In the genomic region with DNA sequence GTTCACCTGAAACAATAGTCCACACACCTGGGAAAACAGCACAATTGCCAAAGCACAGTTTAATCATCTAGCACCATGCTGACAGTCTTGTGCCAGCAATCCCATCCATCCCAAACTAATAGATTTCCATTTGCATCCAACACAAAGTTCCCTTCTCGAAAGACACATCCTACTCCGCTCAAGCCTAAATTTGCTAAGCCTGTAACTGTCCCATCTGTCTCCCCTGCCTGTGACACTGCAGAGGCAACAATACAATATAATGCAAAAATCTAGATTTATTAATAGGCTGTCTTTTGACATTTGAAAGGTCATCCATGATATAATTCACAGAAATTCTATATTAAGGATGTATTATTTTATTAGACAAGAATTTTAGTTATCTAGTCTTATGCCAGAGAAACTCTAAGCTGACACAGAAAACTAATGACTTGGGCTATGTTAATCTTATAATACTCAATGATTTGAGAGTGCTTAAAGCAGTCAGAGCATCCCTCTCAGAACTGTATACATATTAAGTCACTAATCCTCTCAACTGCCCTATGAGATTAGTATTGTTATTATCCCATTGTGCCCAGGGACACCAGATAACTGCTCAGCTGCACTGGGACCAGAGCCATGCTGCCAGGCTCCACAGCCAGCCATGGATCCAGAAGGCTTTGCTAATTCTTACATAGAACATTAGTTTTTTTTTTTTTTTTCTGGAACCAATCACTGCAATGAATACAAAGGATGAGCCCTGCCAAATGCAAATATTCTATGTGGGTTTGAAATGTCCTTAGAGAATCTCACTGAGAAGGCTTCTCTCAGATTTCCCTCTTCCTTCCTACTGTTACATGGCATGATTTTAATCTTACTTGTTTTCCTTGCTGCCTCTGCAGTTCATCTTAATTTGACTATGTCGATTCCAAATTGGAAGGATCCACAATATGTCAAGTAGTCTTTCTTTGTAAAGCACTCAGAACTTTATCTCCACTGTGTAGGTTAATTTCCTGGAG, we compare ENCODE assay signal across 14 mouse cellular contexts.
DNase-seq lines count a peak whose midpoint lies in the region; ATAC-seq lines count a peak whose summit lies in the region.
"Had no signal": no experiment of that assay in that cellular context is flagged by ENCODE, and none has a peak within 500 bp of the region (broad histone marks: within the 10 kb centered on the region; RNA-seq: fewer than 3 reads in every experiment).

No protein-coding gene starts in this region.

- H3K4me3 ChIP-seq in forebrain, embryonic 13.5 days: no peak overlapping the region
- H3K4me3 ChIP-seq in forebrain, embryonic 11.5 days (ENCODE audit: low read depth, low read length): no peak overlapping the region
- H3K4me3 ChIP-seq in neural tube, embryonic 14.5 days (ENCODE audit: low read depth, low read length): no peak overlapping the region
- no peak overlapping the region for H3K4me3 ChIP-seq in neural tube, embryonic 15.5 days (replicated peaks)
- no peak overlapping the region for H3K4me3 ChIP-seq in kidney, embryonic 16.5 days (ENCODE audit: low read length)

- no peaks in the 10 kb centered on the region for H3K36me3 ChIP-seq in forebrain, embryonic 13.5 days (ENCODE audit: poor library complexity, severe bottlenecking)
- H3K36me3 ChIP-seq in forebrain, embryonic 11.5 days (ENCODE audit: control insufficient read depth, insufficient read depth, low read length): no peaks in the 10 kb centered on the region
- H3K36me3 ChIP-seq in neural tube, embryonic 14.5 days (ENCODE audit: control insufficient read depth, insufficient read depth, low read length): no peaks in the 10 kb centered on the region
- H3K36me3 ChIP-seq in neural tube, embryonic 15.5 days: no peaks in the 10 kb centered on the region
- no peaks in the 10 kb centered on the region for H3K36me3 ChIP-seq in kidney, embryonic 16.5 days (ENCODE audit: insufficient read depth, low read length)

- no peak overlapping the region for H3K4me2 ChIP-seq in forebrain, embryonic 13.5 days
- no peak overlapping the region for H3K4me2 ChIP-seq in forebrain, embryonic 11.5 days (ENCODE audit: low read depth, low read length, severe bottlenecking)
- no peak overlapping the region for H3K4me2 ChIP-seq in neural tube, embryonic 14.5 days (ENCODE audit: low read depth, low read length)
- H3K4me2 ChIP-seq in neural tube, embryonic 15.5 days: no peak overlapping the region
- no peak overlapping the region for H3K4me2 ChIP-seq in kidney, embryonic 16.5 days (replicated peaks; ENCODE audit: low read depth, low read length)
- H3K4me2 ChIP-seq: heart, embryonic 11.5 days had no signal

- H3K9me3 ChIP-seq in forebrain, embryonic 13.5 days (replicated peaks): no peaks in the 10 kb centered on the region
- H3K9me3 ChIP-seq in forebrain, embryonic 11.5 days (ENCODE audit: control insufficient read depth, low read length): no peaks in the 10 kb centered on the region
- H3K9me3 ChIP-seq in neural tube, embryonic 14.5 days (ENCODE audit: control insufficient read depth, low read length): no peaks in the 10 kb centered on the region
- H3K9me3 ChIP-seq in neural tube, embryonic 15.5 days (replicated peaks): no peaks in the 10 kb centered on the region
- H3K9me3 ChIP-seq in kidney, embryonic 16.5 days (ENCODE audit: low read length): no peaks in the 10 kb centered on the region

- no peaks in the 10 kb centered on the region for H3K27me3 ChIP-seq in forebrain, embryonic 13.5 days
- H3K27me3 ChIP-seq in forebrain, embryonic 11.5 days (ENCODE audit: control insufficient read depth, insufficient read depth, low read length): no peaks in the 10 kb centered on the region
- no peaks in the 10 kb centered on the region for H3K27me3 ChIP-seq in neural tube, embryonic 14.5 days (ENCODE audit: control insufficient read depth, insufficient read depth, low read length)
- no peaks in the 10 kb centered on the region for H3K27me3 ChIP-seq in neural tube, embryonic 15.5 days (replicated peaks)
- no peaks in the 10 kb centered on the region for H3K27me3 ChIP-seq in kidney, embryonic 16.5 days (ENCODE audit: insufficient read depth, low read length)

- ATAC-seq in forebrain, embryonic 13.5 days: peak; percentile 41; the same call in 1 of the 2 replicates
- ATAC-seq in forebrain, embryonic 11.5 days (replicated peaks; ENCODE audit: low FRiP score): no peak
- ATAC-seq in neural tube, embryonic 14.5 days (ENCODE audit: low read depth): peak; percentile 44; the same call in 1 of the 2 replicates
- no peak for ATAC-seq in neural tube, embryonic 15.5 days (ENCODE audit: low FRiP score)
- no peak for ATAC-seq in kidney, embryonic 16.5 days (ENCODE audit: low FRiP score, low TSS enrichment)

- no peak overlapping the region for H3K27ac ChIP-seq in forebrain, embryonic 13.5 days
- no peak overlapping the region for H3K27ac ChIP-seq in forebrain, embryonic 11.5 days (ENCODE audit: low read depth, low read length)
- no peak overlapping the region for H3K27ac ChIP-seq in neural tube, embryonic 14.5 days (ENCODE audit: low read depth, low read length)
- no peak overlapping the region for H3K27ac ChIP-seq in neural tube, embryonic 15.5 days (replicated peaks)
- H3K27ac ChIP-seq in kidney, embryonic 16.5 days (ENCODE audit: low read length): no peak overlapping the region

- no peak overlapping the region for H3K9ac ChIP-seq in forebrain, embryonic 13.5 days
- no peak overlapping the region for H3K9ac ChIP-seq in forebrain, embryonic 11.5 days (ENCODE audit: low read length)
- no peak overlapping the region for H3K9ac ChIP-seq in neural tube, embryonic 14.5 days (replicated peaks; ENCODE audit: low read depth, low read length)
- H3K9ac ChIP-seq in neural tube, embryonic 15.5 days (replicated peaks): no peak overlapping the region
- H3K9ac ChIP-seq in kidney, embryonic 16.5 days (replicated peaks; ENCODE audit: low read length): no peak overlapping the region

- no peaks in the 10 kb centered on the region for H3K4me1 ChIP-seq in forebrain, embryonic 13.5 days
- no peaks in the 10 kb centered on the region for H3K4me1 ChIP-seq in forebrain, embryonic 11.5 days (replicated peaks; ENCODE audit: control insufficient read depth, insufficient read depth, low read length)
- H3K4me1 ChIP-seq in neural tube, embryonic 14.5 days (ENCODE audit: control insufficient read depth, insufficient read depth, low read length): no peaks in the 10 kb centered on the region
- peaks cover 2% of the 10 kb centered on the region; the same call in 1 of the 2 replicates for H3K4me1 ChIP-seq in neural tube, embryonic 15.5 days
- H3K4me1 ChIP-seq in kidney, embryonic 16.5 days (ENCODE audit: insufficient read depth, low read length): no peaks in the 10 kb centered on the region

- WGBS in forebrain, embryonic 13.5 days: 91% methylated on average over 3 of the region's 3 CpGs
- 92% methylated on average over 3 of the region's 3 CpGs for WGBS in forebrain, embryonic 11.5 days
- WGBS in neural tube, embryonic 14.5 days: 89% methylated on average over 3 of the region's 3 CpGs
- 78% methylated on average over 3 of the region's 3 CpGs for WGBS in neural tube, embryonic 15.5 days
- 93% methylated on average over 3 of the region's 3 CpGs for whole genome bisulfite sequencing in kidney, embryonic 16.5 days

- no peak for DNase-seq in forebrain, embryonic 11.5 days (ENCODE audit: low spot score)
- peak; percentile 22 to 77 for DNase-seq in layer of hippocampus, postnatal 14 days (ENCODE audit: low spot score in 2 of 2)
- peak; percentile 53 for DNase-seq in retina, postnatal 7 days (ENCODE audit: low read depth, low spot score)
- DNase-seq in ovary, adult 18-20 months (ENCODE audit: low spot score): no peak
- DNase-seq: cerebellum, adult 11 months; embryo, embryonic 11 days; gastrocnemius, postnatal 25 days; heart, postnatal 4 days; kidney, adult 8-10 months had no signal

Comparison
In these comparisons a context has a peak if more than half of its experiments do, and no peak if none do; other contexts are left out.
1. ATAC-seq: peak in forebrain, embryonic 13.5 days (single experiment) and neural tube, embryonic 14.5 days (single experiment); none in forebrain, embryonic 11.5 days (single experiment), neural tube, embryonic 15.5 days (single experiment) and kidney, embryonic 16.5 days (single experiment).
2. DNase-seq: peak in layer of hippocampus, postnatal 14 days (2 of 2) and retina, postnatal 7 days (single experiment); none in forebrain, embryonic 11.5 days (single experiment) and ovary, adult 18-20 months (single experiment).